In genomic region chr15:96665889-96666288, GRCm38 (mm10) we compare ENCODE assay signal across 7 mouse cellular contexts. TPM values are rescaled to one million over a fixed set of nuclear protein-coding genes. Genes with fewer than 3 reads are reported as not detected.
DNase-seq lines count a peak whose midpoint lies in the region; ATAC-seq lines count a peak whose summit lies in the region.

No protein-coding gene starts in this region.

- no peaks in the 10 kb centered on the region for H3K36me3 ChIP-seq in intestine, embryonic 14.5 days (ENCODE audit: control insufficient read depth, insufficient read depth, low read length)

- WGBS in intestine, embryonic 14.5 days, result 9% methylated on average over 3 of the region's 3 CpGs

- no peaks in the 10 kb centered on the region for H3K27me3 ChIP-seq in intestine, embryonic 14.5 days (replicated peaks; ENCODE audit: control insufficient read depth, insufficient read depth, low read length)

- intact Hi-C loops in left cerebral cortex, postnatal 14 days (cut with DNase I), result loop anchor here (1.0 kb wide), 1 partner anchor 123 kb away; no protein-coding TSS in a partner anchor

- peak overlapping the region; percentile 45; the same call in 1 of the 2 replicates for H3K4me2 ChIP-seq in intestine, embryonic 14.5 days (ENCODE audit: low read length)

- no peak overlapping the region for H3K4me3 ChIP-seq in intestine, embryonic 14.5 days (ENCODE audit: low read depth, low read length)

- no peak overlapping the region for H3K27ac ChIP-seq in intestine, embryonic 14.5 days (ENCODE audit: low read depth)

- no peaks in the 10 kb centered on the region for H3K9me3 ChIP-seq in intestine, embryonic 14.5 days (ENCODE audit: control insufficient read depth, low read length)

- H3K4me1 ChIP-seq in intestine, embryonic 14.5 days (replicated peaks; ENCODE audit: control insufficient read depth, insufficient read depth, low read length), result no peaks in the 10 kb centered on the region

- DNase-seq in cerebellum, adult 9-11 months, result peak; percentile 72
- peak; percentile 42 to 80 for DNase-seq in frontal cortex, postnatal 36 days (ENCODE audit: low spot score in 2 of 2)
- DNase-seq in intestine, embryonic 14.5 days (ENCODE audit: low spot score), result no peak
- peak; percentile 83 for DNase-seq in left cerebral cortex, postnatal 14 days (ENCODE audit: low spot score in 2 of 2)
- peak; percentile 75 for DNase-seq in skeletal muscle tissue, adult 2 months (ENCODE audit: low read depth, low spot score)

- peak; percentile 88 for ATAC-seq in activated CD4-positive, CD25-positive, alpha-beta regulatory T cell, adult 4 months
- ATAC-seq in intestine, embryonic 14.5 days (replicated peaks; ENCODE audit: low FRiP score, low TSS enrichment, low read depth), result peak; percentile 77
- ATAC-seq in megakaryocyte progenitor cell, adult 5-6 weeks (replicated peaks; ENCODE audit: poor library complexity), result peak; percentile 90

- H3K9ac ChIP-seq in intestine, embryonic 14.5 days (ENCODE audit: low read length), result no peak overlapping the region

RNA-seq across cellular contexts. Expression of gene Slc38a1, which starts 23.2 kb away (rescaled TPM):
- 10 to 100 TPM; 55.8 to 63.4 TPM for polyA plus RNA-seq in activated CD4-positive, CD25-positive, alpha-beta regulatory T cell, adult 4 months (2017; shearing (Covaris generic))
- 124 and 126 TPM in 2 replicates for polyA plus RNA-seq in intestine, embryonic 14.5 days (2014; fragmentation: Nextera tagmentation; extraction: Ambion mirVana)
- 10 to 100 TPM; 88.3 to 90.2 TPM for total RNA-seq in left cerebral cortex, postnatal 14 days (2021)
- total RNA-seq in megakaryocyte progenitor cell, adult 5-6 weeks (2015), result 94.0 and 107 TPM in 2 replicates
- 53.2 and 63.8 TPM in 2 replicates for total RNA-seq in megakaryocyte progenitor cell, adult 5-6 weeks (2017)

RNA-seq across cellular contexts. Expression of gene Slc38a2, which starts 33.6 kb away (rescaled TPM):
- polyA plus RNA-seq in activated CD4-positive, CD25-positive, alpha-beta regulatory T cell, adult 4 months (2017; shearing (Covaris generic)), result 10 to 100 TPM; 36.1 to 47.0 TPM
- polyA plus RNA-seq in intestine, embryonic 14.5 days (2014; fragmentation: Nextera tagmentation; extraction: Ambion mirVana), result 129 and 141 TPM in 2 replicates
- 10 to 100 TPM; 60.6 to 69.2 TPM for total RNA-seq in left cerebral cortex, postnatal 14 days (2021)
- total RNA-seq in megakaryocyte progenitor cell, adult 5-6 weeks (2015), result 149 and 157 TPM in 2 replicates
- 70.7 and 73.4 TPM in 2 replicates for total RNA-seq in megakaryocyte progenitor cell, adult 5-6 weeks (2017)
